Mouse (Mus musculus): ENCODE data around the gene Micu1. TPM values are rescaled to one million over a fixed set of nuclear protein-coding genes. Genes with fewer than 3 reads are reported as not detected.

Micu1 gene
- polyA plus RNA-seq, 1 experiment from 2014 or later, result 40.4 TPM

- H3K4me1 ChIP-seq, result peaks cover 86% of the 10 kb centered on the region
- no peak overlapping the region for H3K4me3 ChIP-seq
- H3K4me2 ChIP-seq, result peak overlapping the region; percentile 19; the same call in 1 of the 2 replicates
- H3K9me3 ChIP-seq (replicated peaks), result no peaks in the 10 kb centered on the region
- H3K36me3 ChIP-seq, result peaks cover 44% of the 10 kb centered on the region
- 87% methylated on average over 10 of the region's 10 CpGs for WGBS (ENCODE audit: insufficient replicate concordance)
- H3K9ac ChIP-seq, result peak overlapping the region; percentile 55; the same call in 1 of the 2 replicates
- peak overlapping the region; percentile 75 for H3K27ac ChIP-seq
- no peaks in the 10 kb centered on the region for H3K27me3 ChIP-seq (replicated peaks)
- ATAC-seq, result no peak
Measured at GRCm38 (mm10) chr10:59884327-59885173, 182.3 kb downstream of the Micu1 start.

GRCm38 (mm10) chr10:59885174-59886080, 183.2 kb downstream of the Micu1 start:
- Histone ChIP-seq H3K9ac (peak overlapping the region; percentile 54), H3K27me3 (replicated peaks) (no peaks in the 10 kb centered on the region), H3K4me2 (peak overlapping the region; percentile 19; the same call in 1 of the 2 replicates), H3K4me1 (peaks cover 84% of the 10 kb centered on the region), H3K27ac (peak overlapping the region; percentile 75), H3K4me3 (no peak overlapping the region), H3K36me3 (peaks cover 51% of the 10 kb centered on the region), H3K9me3 (replicated peaks) (no peaks in the 10 kb centered on the region)
- ATAC-seq, result no peak
- WGBS (ENCODE audit: insufficient replicate concordance), result 75% methylated on average over 14 of the region's 14 CpGs

DNA sequence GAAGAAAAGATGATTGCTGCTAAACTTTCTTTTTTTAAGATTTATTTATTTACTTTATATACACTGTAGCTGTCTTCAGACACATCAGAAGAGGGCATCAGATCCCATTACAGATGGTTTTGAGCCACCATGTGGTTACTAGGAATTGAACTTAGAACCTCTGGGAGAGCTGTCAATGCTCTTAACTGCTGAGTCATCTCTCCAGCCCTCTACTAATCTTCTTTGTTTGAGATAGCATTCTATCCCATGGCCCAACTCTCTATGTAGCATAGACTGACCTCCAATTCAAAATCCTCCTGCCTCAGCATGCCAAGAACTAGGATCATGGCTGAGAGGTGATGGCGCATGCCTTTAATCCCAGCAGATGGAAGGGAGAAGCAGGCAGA, 183.8 kb downstream of the Micu1 start:
- peaks cover 78% of the 10 kb centered on the region for H3K4me1 ChIP-seq

DNA sequence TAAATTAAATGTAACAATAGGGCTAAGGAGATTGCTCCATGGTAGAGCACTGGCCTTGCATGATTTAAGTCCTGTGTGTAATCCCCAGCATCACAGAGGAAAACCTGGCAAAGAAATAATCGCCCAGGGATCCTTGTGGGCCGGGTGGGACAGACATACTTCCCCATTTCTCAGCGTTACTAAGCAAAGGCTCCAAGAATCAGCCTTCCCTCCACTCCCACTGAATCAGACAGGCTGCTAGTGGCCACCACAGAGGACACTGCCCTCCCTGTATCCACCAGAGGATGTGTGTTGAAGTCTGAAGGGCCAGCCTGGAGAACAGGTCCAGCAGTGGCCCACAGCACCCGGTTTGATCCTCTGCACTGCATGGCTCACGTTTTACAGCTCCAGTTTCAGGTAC, 185.2 kb downstream of the Micu1 start:
- H3K9ac ChIP-seq, result no peak overlapping the region
- H3K36me3 ChIP-seq, result peaks cover 67% of the 10 kb centered on the region
- H3K4me3 ChIP-seq, result no peak overlapping the region
- WGBS (ENCODE audit: insufficient replicate concordance), result 62% methylated on average over 5 of the region's 5 CpGs
- H3K27ac ChIP-seq, result peak overlapping the region; percentile 37
- no peaks in the 10 kb centered on the region for H3K9me3 ChIP-seq (replicated peaks)
- H3K4me2 ChIP-seq, result no peak overlapping the region
- no peak for ATAC-seq
- peaks cover 65% of the 10 kb centered on the region for H3K4me1 ChIP-seq
- no peaks in the 10 kb centered on the region for H3K27me3 ChIP-seq (replicated peaks)

More for the DNA sequence above, 183.8 kb downstream of the Micu1 start:
- 89% methylated on average over 1 of the region's 1 CpGs for WGBS (ENCODE audit: insufficient replicate concordance)
- no peak overlapping the region; the same call in 1 of the 2 replicates for H3K4me2 ChIP-seq
- no peaks in the 10 kb centered on the region for H3K9me3 ChIP-seq (replicated peaks)
- H3K27me3 ChIP-seq (replicated peaks), result no peaks in the 10 kb centered on the region
- H3K9ac ChIP-seq, result 0 out of 2 replicates have a peak overlapping the region, but pooled peaks have one; percentile 54
- 0 out of 2 replicates have a peak, but pooled peaks have one; percentile 40 for ATAC-seq
- H3K27ac ChIP-seq, result peak overlapping the region; percentile 75
- H3K36me3 ChIP-seq, result peaks cover 58% of the 10 kb centered on the region
- H3K4me3 ChIP-seq, result no peak overlapping the region

GRCm38 (mm10) chr10:59889339-59889738, 187.1 kb downstream of the Micu1 start:
- peaks cover 52% of the 10 kb centered on the region for H3K4me1 ChIP-seq
- no peak overlapping the region for H3K9ac ChIP-seq
- no peak for ATAC-seq
- H3K4me2 ChIP-seq, result no peak overlapping the region
- H3K27ac ChIP-seq, result peak overlapping the region; percentile 29; the same call in 1 of the 2 replicates
- no peaks in the 10 kb centered on the region for H3K9me3 ChIP-seq (replicated peaks)
- H3K4me3 ChIP-seq, result no peak overlapping the region
- H3K27me3 ChIP-seq (replicated peaks), result no peaks in the 10 kb centered on the region
- H3K36me3 ChIP-seq, result peaks cover 67% of the 10 kb centered on the region
- 69% methylated on average over 7 of the region's 7 CpGs for WGBS (ENCODE audit: insufficient replicate concordance)

GRCm38 (mm10) chr10:59889953-59890751, 187.9 kb downstream of the Micu1 start:
- peaks cover 67% of the 10 kb centered on the region for H3K36me3 ChIP-seq
- no peak overlapping the region for H3K27ac ChIP-seq
- peaks cover 52% of the 10 kb centered on the region for H3K4me1 ChIP-seq
- H3K4me2 ChIP-seq, result no peak overlapping the region
- no peak overlapping the region for H3K4me3 ChIP-seq
- 85% methylated on average over 15 of the region's 15 CpGs for WGBS (ENCODE audit: insufficient replicate concordance)
- no peak for ATAC-seq
- no peak overlapping the region for H3K9ac ChIP-seq
- H3K9me3 ChIP-seq (replicated peaks), result no peaks in the 10 kb centered on the region
- H3K27me3 ChIP-seq (replicated peaks), result no peaks in the 10 kb centered on the region

DNA sequence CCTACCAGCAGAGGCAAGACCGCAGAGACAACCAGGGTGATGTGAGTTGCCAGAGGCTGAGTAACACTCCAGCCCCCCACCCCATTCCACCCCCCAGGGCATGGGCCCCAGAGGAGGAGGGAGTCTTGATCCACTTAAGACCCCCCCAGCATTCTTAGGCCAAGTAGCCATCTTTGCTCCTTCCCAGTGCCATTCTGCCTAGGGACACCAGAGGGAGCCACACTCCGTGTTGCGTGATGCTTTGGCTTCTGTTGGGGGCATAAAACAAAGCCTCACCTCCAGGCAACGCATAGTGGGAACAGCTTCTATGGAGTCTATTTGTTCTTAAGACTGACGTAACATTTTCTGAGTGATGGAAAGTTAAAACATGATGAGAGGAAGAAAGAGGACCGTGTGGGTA, 190.7 kb downstream of the Micu1 start:
- Histone ChIP-seq H3K4me1 (peaks cover 46% of the 10 kb centered on the region), H3K9ac (no peak overlapping the region), H3K9me3 (replicated peaks) (no peaks in the 10 kb centered on the region), H3K36me3 (peaks cover 83% of the 10 kb centered on the region), H3K27ac (no peak overlapping the region), H3K27me3 (replicated peaks) (no peaks in the 10 kb centered on the region), H3K4me3 (no peak overlapping the region), H3K4me2 (no peak overlapping the region)
- WGBS (ENCODE audit: insufficient replicate concordance), result 60% methylated on average over 6 of the region's 6 CpGs
- no peak for ATAC-seq

DNA sequence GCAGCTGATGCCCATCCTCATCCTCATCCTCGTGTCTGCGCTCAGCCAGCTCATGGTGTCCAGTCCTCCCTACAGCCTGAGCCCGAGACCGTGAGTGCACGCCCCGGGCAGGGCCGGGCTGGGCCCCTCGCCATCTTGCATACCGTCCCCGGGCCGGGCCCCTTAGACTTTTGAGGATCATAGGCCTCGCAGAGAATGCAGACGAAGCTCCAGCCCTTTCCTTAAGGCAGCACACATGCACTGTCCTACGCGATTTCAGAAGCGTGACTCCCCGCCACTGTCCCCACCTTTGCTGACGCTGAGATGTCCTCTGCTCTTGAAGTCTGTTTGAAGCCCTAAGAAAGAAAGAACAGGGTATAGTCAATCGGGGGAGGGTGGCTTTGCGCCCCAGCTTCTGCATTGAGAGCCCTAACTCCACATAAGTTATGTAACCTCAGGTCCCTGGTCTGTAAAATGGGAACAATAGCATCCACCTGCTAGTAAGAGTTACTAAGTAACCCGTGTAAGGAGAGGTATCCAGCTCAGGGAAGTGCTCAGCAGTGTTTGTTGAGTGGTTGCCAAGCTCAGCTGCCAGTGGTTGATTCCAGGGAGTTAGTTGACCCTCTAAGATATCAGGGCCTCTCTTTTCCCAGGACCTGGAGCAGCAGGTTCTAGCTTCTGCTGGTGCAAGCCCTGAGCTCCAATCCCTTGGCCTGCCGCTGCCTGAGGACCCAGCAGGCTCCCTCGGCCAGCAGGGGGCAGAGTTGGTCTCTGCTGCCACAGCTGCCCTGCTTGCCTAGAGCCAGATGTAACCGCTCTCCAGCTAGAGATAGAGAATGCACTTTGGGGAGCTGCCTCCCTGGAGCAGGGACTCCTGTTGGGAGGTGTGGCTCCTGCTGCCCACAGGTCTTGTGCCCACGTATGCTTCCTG, 192.2 kb downstream of the Micu1 start:
- Histone ChIP-seq H3K9me3 (replicated peaks) (no peaks in the 10 kb centered on the region), H3K36me3 (peaks cover 90% of the 10 kb centered on the region), H3K9ac (no peak overlapping the region; the same call in 1 of the 2 replicates), H3K27me3 (replicated peaks) (no peaks in the 10 kb centered on the region), H3K4me2 (no peak overlapping the region), H3K4me1 (peaks cover 51% of the 10 kb centered on the region), H3K27ac (peak overlapping the region; percentile 43; the same call in 1 of the 2 replicates), H3K4me3 (no peak overlapping the region)
- ATAC-seq, result no peak
- 79% methylated on average over 25 of the region's 25 CpGs for WGBS (ENCODE audit: insufficient replicate concordance)

DNA sequence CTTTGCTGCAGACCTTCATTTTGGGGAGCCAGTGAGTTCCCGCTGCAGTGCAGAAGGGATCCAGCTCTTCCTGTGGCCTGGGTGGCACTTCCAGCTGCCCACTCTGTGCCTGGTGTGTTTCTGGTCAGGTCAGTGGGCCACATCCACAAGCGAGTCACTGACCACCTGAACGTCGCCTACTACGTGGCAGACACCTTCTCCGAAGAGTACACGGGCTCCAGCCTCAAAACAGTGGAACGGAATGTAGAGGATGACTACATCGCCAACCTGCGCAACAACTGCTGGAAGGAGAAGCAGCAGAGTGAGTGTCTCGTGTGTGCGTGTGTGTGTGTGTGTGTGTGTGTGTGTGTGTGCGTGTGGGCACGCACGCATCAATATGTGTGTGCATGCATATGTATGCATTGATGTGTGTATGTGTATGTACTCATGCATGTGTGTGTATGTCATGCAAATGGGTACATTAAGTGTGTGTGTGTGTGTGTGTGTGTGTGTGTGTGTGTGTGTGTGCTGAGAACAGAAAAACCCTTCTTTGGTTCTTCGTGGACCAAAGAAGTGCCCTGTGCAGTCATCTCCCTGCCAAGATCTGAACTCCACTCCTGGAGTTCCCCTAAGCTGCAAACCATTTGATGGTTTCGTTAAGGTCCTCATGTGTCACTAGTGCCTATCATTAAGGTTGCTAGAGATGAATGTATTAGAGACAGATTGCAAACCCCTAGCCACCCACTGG, 193.3 kb downstream of the Micu1 start:
- H3K4me2 ChIP-seq, result no peak overlapping the region
- WGBS (ENCODE audit: insufficient replicate concordance), result 91% methylated on average over 17 of the region's 17 CpGs
- peaks cover 80% of the 10 kb centered on the region for H3K36me3 ChIP-seq
- no peak overlapping the region for H3K9ac ChIP-seq
- H3K9me3 ChIP-seq (replicated peaks), result no peaks in the 10 kb centered on the region
- peaks cover 62% of the 10 kb centered on the region for H3K4me1 ChIP-seq
- peak overlapping the region; percentile 43; the same call in 1 of the 2 replicates for H3K27ac ChIP-seq
- H3K27me3 ChIP-seq (replicated peaks), result no peaks in the 10 kb centered on the region
- H3K4me3 ChIP-seq, result no peak overlapping the region
- ATAC-seq, result no peak

DNA sequence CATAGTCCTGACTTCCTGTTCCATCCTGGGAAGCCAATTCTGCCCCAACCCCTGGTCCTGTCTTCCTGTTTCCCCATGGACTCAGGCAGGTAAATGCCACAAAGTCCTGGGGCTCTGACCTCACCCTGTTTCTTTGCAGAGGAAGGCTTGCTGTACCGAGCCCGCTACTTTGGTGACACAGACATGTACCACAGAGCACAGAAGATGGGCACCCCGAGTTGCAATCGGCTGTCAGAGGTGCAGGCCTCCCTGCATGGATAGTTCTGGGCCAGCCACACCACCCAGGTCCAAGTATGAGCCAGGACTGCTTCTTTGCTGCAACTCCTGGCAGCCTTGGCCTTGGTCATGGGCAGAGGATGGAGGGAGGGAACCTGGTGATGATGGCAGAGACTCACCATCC, 193.9 kb downstream of the Micu1 start:
- Histone ChIP-seq H3K4me2 (no peak overlapping the region), H3K36me3 (peaks cover 75% of the 10 kb centered on the region), H3K9me3 (replicated peaks) (no peaks in the 10 kb centered on the region), H3K4me1 (peaks cover 68% of the 10 kb centered on the region), H3K27ac (peak overlapping the region; percentile 72; the same call in 1 of the 2 replicates), H3K27me3 (replicated peaks) (no peaks in the 10 kb centered on the region), H3K9ac (no peak overlapping the region), H3K4me3 (no peak overlapping the region)
- 79% methylated on average over 4 of the region's 4 CpGs for WGBS (ENCODE audit: insufficient replicate concordance)
- ATAC-seq, result no peak
